Mouse (Mus musculus): ENCODE results near the gene Ccdc162.

DNA sequence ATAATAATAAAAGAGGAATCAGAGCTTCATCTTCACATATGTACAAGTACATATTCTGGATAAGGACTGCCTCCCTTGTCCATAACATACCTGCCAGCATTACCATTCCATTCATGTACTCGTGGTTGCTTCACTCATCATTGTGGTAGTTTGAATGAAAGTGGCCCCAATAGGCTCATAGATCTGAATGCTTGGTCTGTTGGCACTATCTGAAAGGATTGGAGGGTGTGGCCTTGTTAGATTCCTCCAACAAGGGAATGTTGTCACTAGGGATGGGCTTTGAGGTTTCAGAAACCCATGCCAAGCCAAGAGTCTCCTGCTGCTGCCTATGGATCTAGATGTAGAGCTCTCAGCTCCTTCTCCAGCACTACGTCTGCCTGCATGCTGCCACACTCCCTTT, 180.4 kb downstream of the Ccdc162 start:
- TF ChIP-seq SRF (IDR thresholded peaks at IDR 0.05; ENCODE audit: control insufficient read depth, insufficient read length, low read depth) (no peak), MAX (IDR thresholded peaks at IDR 0.05; ENCODE audit: low read depth) (no peak), REST (IDR thresholded peaks at IDR 0.05; ENCODE audit: insufficient read depth, insufficient read length) (no peak), POLR2A (IDR thresholded peaks at IDR 0.05; ENCODE audit: insufficient read length, low read depth) (no peak), CEBPB (IDR thresholded peaks at IDR 0.05; ENCODE audit: insufficient read depth, poor library complexity, severe bottlenecking) (no peak), USF1 (IDR thresholded peaks at IDR 0.05; ENCODE audit: low read depth) (no peak), POLR2AphosphoS2 (IDR thresholded peaks at IDR 0.05; ENCODE audit: insufficient read length, low read depth) (no peak), MYOG (IDR thresholded peaks at IDR 0.05; ENCODE audit: control insufficient read depth in 1 of 3, insufficient read depth in 1 of 3, insufficient read length in 2 of 3, low read depth in 2 of 3) (no peak)
